Mouse (Mus musculus) gastrocnemius, postnatal 36 days (tissue): ENCODE results near the gene Rnf39. TPM values are rescaled to one million over a fixed set of nuclear protein-coding genes. Genes with fewer than 3 reads are reported as not detected.

ENCODE experiments used
- DNase-seq, 2 experiments: peaks; one replicate each; pipeline ENCODE4 v3.0.0; 2022
- intact Hi-C: fragments of 180-260 bp; cut with DNase I; formaldehyde crosslinking; loops from one replicate; pipeline ENCODE4 v1.15.1; 2025
- long read RNA-seq, 2 experiments: library from polyadenylated mRNA; stranded (forward); transcript quantifications; one replicate each; pipeline ENCODE4 v2.0.0; 2021
- total RNA-seq, 2 experiments: library from RNA; stranded (reverse); gene quantifications; 2 replicates each; pipeline ENCODE4 v1.2.3; 2021

Rnf39 gene
- not detected for total RNA-seq
- long read RNA-seq, experiment 1, result 0 reads
- long read RNA-seq, experiment 2, result 0 reads

GRCm38 (mm10) chr17:36942791-36943471, at the start of gene Rnf39:
Gene Rnf39 (plus strand): TSS chr17:36942918.
- no peak for DNase-seq
- intact Hi-C loops, result no loop called here

- intact Hi-C loops, result no loop called here
- no peak for DNase-seq
These were observed 49.3 kb upstream of the Rnf39 start for GRCm38 (mm10) chr17:36893387-36893786.

- no peak for DNase-seq
- intact Hi-C loops, result no loop called here
These were observed 46.1 kb upstream of the Rnf39 start for GRCm38 (mm10) chr17:36896583-36896982.

- no peak for DNase-seq
- intact Hi-C loops, result no loop called here
These were observed 45.7 kb upstream of the Rnf39 start for GRCm38 (mm10) chr17:36897065-36897464.

DNA sequence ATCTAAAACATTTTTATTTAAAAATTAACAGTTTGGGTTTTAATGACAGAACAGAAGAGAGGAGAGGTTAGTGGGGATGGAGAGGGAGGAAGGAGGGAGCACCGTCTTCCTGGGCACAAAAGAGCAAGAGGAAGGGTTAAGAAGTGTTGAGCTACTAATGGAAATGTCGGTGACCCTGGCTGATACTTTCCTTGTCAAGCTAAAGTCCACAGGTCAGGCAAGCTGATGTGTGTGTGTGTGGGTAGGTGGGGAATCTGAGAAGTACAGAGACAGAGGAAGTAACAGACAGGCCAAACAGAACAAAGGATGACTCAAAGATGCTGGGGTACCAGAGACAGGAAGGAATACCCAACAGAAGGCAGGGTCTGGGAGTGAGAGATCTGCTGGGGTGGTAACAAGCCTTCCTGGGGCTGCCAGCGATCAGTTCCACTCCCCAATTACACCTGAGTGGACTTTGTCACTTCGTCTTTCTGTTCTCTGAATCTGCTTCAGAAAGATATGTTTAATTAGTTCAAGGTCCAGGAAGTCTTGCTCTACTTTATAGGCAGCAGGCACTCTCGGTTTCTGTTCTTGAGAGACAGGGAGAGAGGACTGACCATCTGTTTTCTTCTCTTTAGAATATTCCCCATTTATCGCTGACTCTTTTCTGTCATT, 45.0 kb upstream of the Rnf39 start, which contains the start of gene Trim31:
Trim31 (plus strand) TSS at position 567 of the 654 bp plus-strand sequence.
- intact Hi-C loops, result no loop called here
- DNase-seq, result no peak

- DNase-seq, result no peak
- intact Hi-C loops, result no loop called here
These were observed 43.3 kb upstream of the Rnf39 start for GRCm38 (mm10) chr17:36899376-36899775.

- intact Hi-C loops, result no loop called here
- DNase-seq, result no peak
These were observed 42.7 kb upstream of the Rnf39 start for GRCm38 (mm10) chr17:36900001-36900400.

DNA sequence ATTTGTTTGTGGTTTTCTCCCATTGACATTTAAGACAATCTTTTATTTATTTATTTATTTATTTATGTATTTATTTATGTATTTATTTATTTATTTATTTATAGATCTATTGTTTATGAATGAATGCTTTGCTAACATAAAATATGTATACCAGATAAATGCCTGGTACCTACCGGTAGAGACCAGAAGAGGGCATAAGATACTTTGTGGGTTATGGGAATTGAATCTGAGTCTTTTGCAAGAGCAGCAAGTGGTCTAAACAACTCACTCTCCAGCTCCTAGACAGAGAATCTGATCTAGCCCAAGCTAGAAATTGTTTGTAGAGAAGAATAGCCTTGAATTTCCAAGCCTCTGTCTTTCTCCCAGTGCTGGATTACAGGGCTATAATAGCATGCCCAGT, 42.0 kb upstream of the Rnf39 start:
- intact Hi-C loops, result no loop called here
- DNase-seq, result no peak

GRCm38 (mm10) chr17:36903651-36904050, 39.1 kb upstream of the Rnf39 start:
- DNase-seq, result no peak
- intact Hi-C loops, result no loop called here

- no peak for DNase-seq
These were observed 34.5 kb upstream of the Rnf39 start for GRCm38 (mm10) chr17:36908235-36908634.

GRCm38 (mm10) chr17:36909802-36910201, 32.9 kb upstream of the Rnf39 start:
- intact Hi-C loops, result loop anchor here (5.0 kb wide), 1 partner anchor 87 kb away; no protein-coding TSS in a partner anchor
- DNase-seq, result no peak

More at GRCm38 (mm10) chr17:36908235-36908634, 34.5 kb upstream of the Rnf39 start:
- intact Hi-C loops, result no loop called here

DNA sequence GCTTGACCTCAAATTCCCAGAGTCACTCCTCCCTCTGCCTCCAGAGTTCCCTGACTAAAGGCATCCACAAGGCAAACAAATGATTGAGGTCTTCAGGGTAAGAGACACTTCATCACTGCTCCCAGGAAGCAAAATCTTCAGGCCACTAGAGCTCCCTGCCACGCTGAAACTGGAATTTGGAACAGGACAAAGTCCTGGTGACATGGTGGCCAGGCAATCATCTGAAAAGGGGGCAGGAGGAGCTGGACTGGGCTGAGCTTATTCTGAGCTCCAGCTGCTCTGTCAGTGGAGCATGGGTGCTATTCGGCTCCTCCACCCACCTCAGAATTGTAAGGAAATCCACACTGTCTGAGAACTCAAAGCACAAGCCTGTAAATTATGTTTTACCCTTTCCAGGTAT, 30.7 kb upstream of the Rnf39 start:
- intact Hi-C loops, result loop anchor here (5.0 kb wide), 1 partner anchor 85 kb away; no protein-coding TSS in a partner anchor
- no peak for DNase-seq

DNA sequence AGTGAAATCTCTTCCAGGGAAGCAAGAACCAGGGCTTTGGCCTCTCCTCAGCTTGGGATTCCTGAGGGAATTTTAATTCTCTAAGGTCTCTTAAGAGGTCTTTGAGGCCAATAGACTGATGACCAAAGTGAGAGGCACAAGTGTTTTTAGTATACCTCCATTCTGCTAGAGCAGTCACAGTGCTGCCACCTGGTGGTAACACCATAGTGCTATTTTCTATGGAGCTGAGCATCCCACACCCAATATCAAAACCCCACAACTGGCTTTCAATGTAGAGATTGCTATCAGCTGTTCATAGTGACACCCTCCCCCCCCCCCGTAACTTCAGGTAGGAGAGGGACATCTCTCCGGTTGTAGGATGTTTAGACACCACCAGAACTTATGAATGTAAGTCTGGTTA, 28.6 kb upstream of the Rnf39 start:
- peak in 1 of 2 experiments; percentile 47 for DNase-seq
- intact Hi-C loops, result loop anchor here (5.0 kb wide), 1 partner anchor 83 kb away; no protein-coding TSS in a partner anchor

GRCm38 (mm10) chr17:36915076-36915475, 27.6 kb upstream of the Rnf39 start:
- peak in 1 of 2 experiments; percentile 18 for DNase-seq
- intact Hi-C loops, result loop anchor here (5.0 kb wide), 1 partner anchor 132 kb away; the partner anchor contains the start of gene Gabbr1

- intact Hi-C loops, result no loop called here
- DNase-seq, result no peak
These were observed 22.5 kb upstream of the Rnf39 start for GRCm38 (mm10) chr17:36920239-36920638.

GRCm38 (mm10) chr17:36922715-36923114, 20.0 kb upstream of the Rnf39 start:
- intact Hi-C loops, result no loop called here

GRCm38 (mm10) chr17:36923491-36923890, 19.2 kb upstream of the Rnf39 start:
- DNase-seq, result no peak
- intact Hi-C loops, result no loop called here

More at GRCm38 (mm10) chr17:36922715-36923114, 20.0 kb upstream of the Rnf39 start:
- no peak for DNase-seq

- no peak for DNase-seq
- intact Hi-C loops, result no loop called here
These were observed 15.1 kb upstream of the Rnf39 start for GRCm38 (mm10) chr17:36927496-36928120.

- no peak for DNase-seq
- intact Hi-C loops, result no loop called here
These were observed 13.3 kb upstream of the Rnf39 start for GRCm38 (mm10) chr17:36929236-36929932.

GRCm38 (mm10) chr17:36930233-36930632, 12.5 kb upstream of the Rnf39 start:
- intact Hi-C loops, result no loop called here
- no peak for DNase-seq

- intact Hi-C loops, result no loop called here
- no peak for DNase-seq
These were observed 11.6 kb upstream of the Rnf39 start for GRCm38 (mm10) chr17:36931130-36931529.
